Mouse (Mus musculus): ENCODE measurements around the gene Cenpf. TPM values are rescaled to one million over a fixed set of nuclear protein-coding genes. Genes with fewer than 3 reads are reported as not detected.
A peak's percentile ranks its signal among the peaks of the same experiment; 100 is the strongest.

Gene Cenpf
- polyA plus RNA-seq, 1 experiment = 5.4 TPM

DNA sequence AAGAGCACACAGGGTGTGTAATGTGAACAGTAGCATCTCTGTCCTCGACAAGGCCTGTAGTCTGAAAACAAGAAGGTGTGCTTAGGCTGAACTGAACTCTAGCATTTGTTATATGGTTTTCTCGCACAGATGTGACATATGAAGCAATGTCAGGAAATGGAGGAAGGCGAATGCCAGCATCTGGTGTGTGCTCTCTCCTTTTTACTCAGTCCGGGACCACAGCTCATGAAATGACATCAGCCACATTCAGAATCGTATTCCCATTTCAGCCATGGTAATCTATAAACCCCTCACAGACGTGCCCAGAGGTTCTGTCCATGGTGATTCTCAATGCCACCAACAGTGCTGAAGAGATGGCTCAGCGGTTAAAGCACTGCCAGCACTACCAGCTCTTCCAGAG is 15.7 kb upstream of the Cenpf start:
- Histone ChIP-seq H3K4me3 (ENCODE audit: insufficient read depth, poor library complexity, severe bottlenecking) (no peak overlapping the region), H3K36me3 (ENCODE audit: control insufficient read depth, insufficient read depth) (no peaks in the 10 kb centered on the region), H3ac (ENCODE audit: control insufficient read depth, insufficient read length, low read depth) (no peak overlapping the region), H3K79me3 (ENCODE audit: low read depth) (no peaks in the 10 kb centered on the region), H3K27me3 (ENCODE audit: control insufficient read depth, insufficient read depth, insufficient read length) (no peaks in the 10 kb centered on the region), H3K79me2 (ENCODE audit: control insufficient read depth, insufficient read depth) (no peaks in the 10 kb centered on the region)
- TF ChIP-seq FOSL1 (IDR thresholded peaks at IDR 0.05; ENCODE audit: insufficient read depth, low read length, poor library complexity, severe bottlenecking) (no peak), CTCF (IDR thresholded peaks at IDR 0.05; ENCODE audit: control insufficient read depth, insufficient read depth, insufficient read length) (no peak), MYOD1 (IDR thresholded peaks at IDR 0.05; ENCODE audit: control insufficient read depth, insufficient read length, low read depth) (no peak), CEBPB (IDR thresholded peaks at IDR 0.05; ENCODE audit: low read depth) (no peak), MYOG (IDR thresholded peaks at IDR 0.05; ENCODE audit: control insufficient read depth, extremely low read depth, insufficient read length) (no peak), MAX (IDR thresholded peaks at IDR 0.05) (no peak), USF1 (IDR thresholded peaks at IDR 0.05; ENCODE audit: low read depth) (no peak)

DNA sequence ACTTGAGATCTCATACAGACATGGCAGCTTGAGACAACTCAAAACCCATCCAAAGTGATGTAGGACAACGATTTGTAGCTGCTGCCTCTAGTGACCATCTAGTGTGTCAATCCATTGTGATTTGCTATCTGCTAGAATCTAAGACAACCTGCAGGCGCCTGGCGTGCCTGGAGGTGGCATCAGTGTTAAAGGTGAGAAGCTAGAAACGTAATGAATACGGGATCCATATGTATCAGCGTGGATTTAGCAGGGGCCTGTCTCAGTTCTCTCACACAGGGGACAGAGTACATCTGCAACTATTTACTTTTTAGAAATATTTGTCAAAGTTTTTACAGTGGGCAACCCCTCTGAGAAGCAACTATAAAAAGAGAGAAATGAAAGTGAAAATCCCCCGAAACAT is 15.3 kb upstream of the Cenpf start:
- Histone ChIP-seq H3K79me3 (ENCODE audit: low read depth) (no peaks in the 10 kb centered on the region), H3K79me2 (ENCODE audit: control insufficient read depth, insufficient read depth) (no peaks in the 10 kb centered on the region), H3K36me3 (ENCODE audit: control insufficient read depth, insufficient read depth) (no peaks in the 10 kb centered on the region), H3K4me3 (ENCODE audit: insufficient read depth, poor library complexity, severe bottlenecking) (no peak overlapping the region), H3K27me3 (ENCODE audit: control insufficient read depth, insufficient read depth, insufficient read length) (no peaks in the 10 kb centered on the region), H3ac (ENCODE audit: control insufficient read depth, insufficient read length, low read depth) (no peak overlapping the region)
- TF ChIP-seq USF1 (IDR thresholded peaks at IDR 0.05; ENCODE audit: low read depth) = no peak
- no peak for TF ChIP-seq MYOD1 (IDR thresholded peaks at IDR 0.05; ENCODE audit: control insufficient read depth, insufficient read length, low read depth)
- TF ChIP-seq CEBPB (IDR thresholded peaks at IDR 0.05; ENCODE audit: low read depth) = no peak
- TF ChIP-seq MAX (IDR thresholded peaks at IDR 0.05) = no peak
- TF ChIP-seq MYOG (IDR thresholded peaks at IDR 0.05; ENCODE audit: control insufficient read depth, extremely low read depth, insufficient read length) = no peak
- no peak for TF ChIP-seq FOSL1 (IDR thresholded peaks at IDR 0.05; ENCODE audit: insufficient read depth, low read length, poor library complexity, severe bottlenecking)
- no peak for TF ChIP-seq CTCF (IDR thresholded peaks at IDR 0.05; ENCODE audit: control insufficient read depth, insufficient read depth, insufficient read length)

DNA sequence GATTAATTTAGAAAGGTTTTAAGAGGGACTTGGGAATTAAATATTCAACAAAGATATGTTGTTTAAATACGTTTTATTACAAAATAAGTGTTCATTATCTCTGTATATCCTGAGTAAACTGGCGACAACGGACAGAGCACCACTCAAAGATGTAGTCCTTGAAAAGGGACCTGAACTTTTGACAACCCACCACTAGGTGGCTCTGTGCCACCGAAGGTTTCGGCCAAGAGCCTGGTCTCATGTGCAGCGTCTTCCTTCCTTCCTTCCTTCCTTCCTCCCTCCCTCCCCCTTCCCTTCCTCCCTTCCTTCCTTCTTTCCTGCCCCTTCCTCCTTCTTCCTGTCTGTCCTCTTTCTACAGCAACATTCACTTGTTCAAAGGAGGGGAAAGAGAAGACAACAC is 13.1 kb upstream of the Cenpf start:
- H3K79me3 ChIP-seq (ENCODE audit: low read depth) = no peaks in the 10 kb centered on the region
- H3K79me2 ChIP-seq (ENCODE audit: control insufficient read depth, insufficient read depth) = no peaks in the 10 kb centered on the region
- no peaks in the 10 kb centered on the region for H3K27me3 ChIP-seq (ENCODE audit: control insufficient read depth, insufficient read depth, insufficient read length)
- H3ac ChIP-seq (ENCODE audit: control insufficient read depth, insufficient read length, low read depth) = no peak overlapping the region
- peak; percentile 66 for TF ChIP-seq CTCF (IDR thresholded peaks at IDR 0.05; ENCODE audit: control insufficient read depth, insufficient read depth, insufficient read length)
- no peak for TF ChIP-seq MYOD1 (IDR thresholded peaks at IDR 0.05; ENCODE audit: control insufficient read depth, insufficient read length, low read depth)
- H3K36me3 ChIP-seq (ENCODE audit: control insufficient read depth, insufficient read depth) = no peaks in the 10 kb centered on the region
- no peak overlapping the region for H3K4me3 ChIP-seq (ENCODE audit: insufficient read depth, poor library complexity, severe bottlenecking)

DNA sequence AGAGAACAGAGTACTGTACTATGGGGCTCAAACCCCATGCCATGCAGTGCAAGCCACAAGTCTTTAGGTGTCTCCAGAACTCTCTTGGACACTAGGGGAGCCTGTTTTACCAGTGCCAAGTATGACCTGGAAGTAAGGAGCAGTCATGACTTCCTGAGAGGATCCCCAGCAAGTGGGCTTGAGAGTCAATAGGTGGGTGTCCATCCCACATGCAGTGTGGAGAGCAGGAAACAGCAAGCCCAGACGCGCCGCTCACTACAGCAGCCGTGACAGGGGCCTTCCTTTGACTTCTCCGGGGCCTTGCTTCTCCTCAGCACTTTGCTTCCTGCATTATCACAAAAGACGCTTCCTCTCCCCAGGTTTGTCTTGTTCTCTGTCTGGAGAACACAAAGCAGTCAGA is 12.3 kb upstream of the Cenpf start:
- H3K36me3 ChIP-seq (ENCODE audit: control insufficient read depth, insufficient read depth) = no peaks in the 10 kb centered on the region
- no peaks in the 10 kb centered on the region for H3K79me3 ChIP-seq (ENCODE audit: low read depth)
- H3K27me3 ChIP-seq (ENCODE audit: control insufficient read depth, insufficient read depth, insufficient read length) = no peaks in the 10 kb centered on the region
- no peaks in the 10 kb centered on the region for H3K79me2 ChIP-seq (ENCODE audit: control insufficient read depth, insufficient read depth)
- no peak overlapping the region for H3ac ChIP-seq (ENCODE audit: control insufficient read depth, insufficient read length, low read depth)
- H3K4me3 ChIP-seq (ENCODE audit: insufficient read depth, poor library complexity, severe bottlenecking) = no peak overlapping the region
- TF ChIP-seq MAX (IDR thresholded peaks at IDR 0.05) (no peak), CTCF (IDR thresholded peaks at IDR 0.05; ENCODE audit: control insufficient read depth, insufficient read depth, insufficient read length) (no peak)

DNA sequence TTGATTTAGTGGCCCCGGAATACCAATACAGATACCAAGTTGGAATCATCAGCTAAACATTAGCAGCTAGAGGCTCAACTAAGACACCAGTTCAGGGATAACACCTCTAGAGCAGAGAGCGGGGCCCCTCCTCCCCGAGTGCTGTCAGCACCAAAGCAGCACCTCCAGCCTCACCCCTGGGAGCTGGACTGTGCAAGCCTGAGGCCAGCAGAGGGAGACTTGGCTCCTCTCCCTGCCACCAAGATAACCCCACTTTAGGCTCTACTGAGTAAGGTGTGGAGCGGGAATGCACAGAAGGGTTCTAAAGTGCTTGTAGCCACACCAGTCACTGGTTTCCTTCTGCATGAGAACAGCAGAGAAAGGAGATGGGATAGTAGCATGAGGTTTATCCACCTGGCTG is 10.5 kb upstream of the Cenpf start:
- Histone ChIP-seq H3K36me3 (ENCODE audit: control insufficient read depth, insufficient read depth) (no peaks in the 10 kb centered on the region), H3ac (ENCODE audit: control insufficient read depth, insufficient read length, low read depth) (no peak overlapping the region), H3K27me3 (ENCODE audit: control insufficient read depth, insufficient read depth, insufficient read length) (no peaks in the 10 kb centered on the region), H3K79me3 (ENCODE audit: low read depth) (no peaks in the 10 kb centered on the region), H3K79me2 (ENCODE audit: control insufficient read depth, insufficient read depth) (no peaks in the 10 kb centered on the region), H3K4me3 (ENCODE audit: insufficient read depth, poor library complexity, severe bottlenecking) (no peak overlapping the region)
- TF ChIP-seq MYOD1 (IDR thresholded peaks at IDR 0.05; ENCODE audit: control insufficient read depth, insufficient read length, low read depth) (no peak), CEBPB (IDR thresholded peaks at IDR 0.05; ENCODE audit: low read depth) (no peak), CTCF (IDR thresholded peaks at IDR 0.05; ENCODE audit: control insufficient read depth, insufficient read depth, insufficient read length) (no peak), USF1 (IDR thresholded peaks at IDR 0.05; ENCODE audit: low read depth) (no peak), FOSL1 (IDR thresholded peaks at IDR 0.05; ENCODE audit: insufficient read depth, low read length, poor library complexity, severe bottlenecking) (no peak), MAX (IDR thresholded peaks at IDR 0.05) (no peak), MYOG (IDR thresholded peaks at IDR 0.05; ENCODE audit: control insufficient read depth, extremely low read depth, insufficient read length) (no peak)

DNA sequence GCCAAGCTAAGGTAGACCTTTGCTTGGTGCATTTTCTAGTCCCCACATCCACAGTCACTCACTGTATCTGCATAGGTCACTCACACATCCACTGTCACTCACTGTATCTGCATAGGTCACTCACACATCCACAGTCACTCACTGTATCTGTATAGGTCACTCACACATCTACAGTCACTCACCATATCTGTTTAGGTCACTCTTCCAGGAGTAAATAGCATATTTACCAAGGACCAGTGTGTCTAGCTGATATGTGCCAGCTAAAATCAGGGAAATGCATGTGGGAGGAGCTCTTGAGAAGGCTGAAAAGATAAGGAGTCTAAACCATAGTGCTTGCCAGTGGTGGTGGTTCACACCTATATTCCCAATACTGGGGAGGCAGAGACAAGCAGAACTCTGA is 7.4 kb upstream of the Cenpf start:
- TF ChIP-seq CEBPB (IDR thresholded peaks at IDR 0.05; ENCODE audit: low read depth) (no peak), USF1 (IDR thresholded peaks at IDR 0.05; ENCODE audit: low read depth) (no peak), MYOG (IDR thresholded peaks at IDR 0.05; ENCODE audit: control insufficient read depth, extremely low read depth, insufficient read length) (no peak), MYOD1 (IDR thresholded peaks at IDR 0.05; ENCODE audit: control insufficient read depth, insufficient read length, low read depth) (no peak), MAX (IDR thresholded peaks at IDR 0.05) (no peak), CTCF (IDR thresholded peaks at IDR 0.05; ENCODE audit: control insufficient read depth, insufficient read depth, insufficient read length) (no peak), FOSL1 (IDR thresholded peaks at IDR 0.05; ENCODE audit: insufficient read depth, low read length, poor library complexity, severe bottlenecking) (no peak)
- no peaks in the 10 kb centered on the region for H3K36me3 ChIP-seq (ENCODE audit: control insufficient read depth, insufficient read depth)
- H3K79me3 ChIP-seq (ENCODE audit: low read depth) = no peaks in the 10 kb centered on the region
- no peak overlapping the region for H3K4me3 ChIP-seq (ENCODE audit: insufficient read depth, poor library complexity, severe bottlenecking)
- H3K79me2 ChIP-seq (ENCODE audit: control insufficient read depth, insufficient read depth) = no peaks in the 10 kb centered on the region
- no peaks in the 10 kb centered on the region for H3K27me3 ChIP-seq (ENCODE audit: control insufficient read depth, insufficient read depth, insufficient read length)
- H3ac ChIP-seq (ENCODE audit: control insufficient read depth, insufficient read length, low read depth) = no peak overlapping the region

All from C2C12 (cell line).